Mouse (Mus musculus) monocyte, adult 5-6 weeks (primary cell): ENCODE data around the gene 2310033P09Rik. TPM values are rescaled to one million over a fixed set of nuclear protein-coding genes. Genes with fewer than 3 reads are reported as not detected.
"Not testable (repeated sequence)": the region's sequence is repeated elsewhere in the genome, so short reads cannot be mapped to it uniquely, and the experiment has no call there.

Experiments
- ATAC-seq: fragments of 153-309, 156-312 bp; replicated peaks from 2 replicates; pipeline ENCODE4 v1.8.0; 2017; ENCODE audit warnings: mild to moderate bottlenecking; ENCODE audit not compliant: low TSS enrichment, insufficient number of reproducible peaks, severe bottlenecking, poor library complexity, low FRiP score
- total RNA-seq: library from RNA; stranded (forward); fragments of 200-1000, 200-491, 200-594 nt; gene quantifications from 3 replicates; pipeline ENCODE4 v1.2.3, GENCODE M21; 2017

2310033P09Rik gene
- total RNA-seq, 1 experiment from 2014 or later: 16.8 TPM

DNA sequence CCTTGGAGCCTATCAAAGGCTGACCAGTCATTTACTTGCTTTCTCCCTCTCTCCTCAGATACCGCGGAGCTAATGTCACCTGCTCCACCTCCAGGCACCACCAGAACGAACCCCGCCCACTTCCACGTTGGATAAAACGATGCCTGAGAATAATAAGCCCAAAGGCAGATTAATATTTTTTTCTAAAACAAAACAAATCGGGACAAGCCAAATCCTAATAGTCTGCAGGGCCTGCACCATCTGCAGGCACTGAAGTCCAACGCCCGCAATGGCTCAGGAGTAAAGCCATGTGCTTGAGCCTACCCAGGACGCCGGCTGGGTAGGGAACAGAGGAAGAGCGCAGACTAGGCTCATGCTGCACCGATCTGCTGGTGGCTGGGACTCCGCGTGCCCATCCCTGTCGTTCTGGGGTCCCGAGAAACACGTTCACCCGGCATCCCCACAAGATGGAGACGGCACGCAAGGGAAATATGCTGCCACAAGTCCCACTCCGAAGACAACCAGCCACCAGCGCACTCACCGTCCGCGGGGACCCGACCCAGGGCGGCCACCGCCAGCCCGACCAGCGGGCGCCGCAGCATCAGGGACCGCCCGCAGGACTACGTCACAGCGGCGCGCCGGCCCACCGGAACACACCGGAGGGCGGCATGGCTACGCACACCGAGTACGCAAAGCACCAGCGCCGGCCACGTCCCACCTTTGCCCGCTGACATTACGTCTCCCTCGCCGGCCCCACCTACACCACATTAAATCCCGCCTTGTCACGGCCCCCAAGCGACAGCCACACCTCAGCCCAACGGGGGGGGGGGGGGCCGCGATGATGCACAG, 16.7 kb upstream of the 2310033P09Rik start:
- peak; percentile 93 for ATAC-seq

DNA sequence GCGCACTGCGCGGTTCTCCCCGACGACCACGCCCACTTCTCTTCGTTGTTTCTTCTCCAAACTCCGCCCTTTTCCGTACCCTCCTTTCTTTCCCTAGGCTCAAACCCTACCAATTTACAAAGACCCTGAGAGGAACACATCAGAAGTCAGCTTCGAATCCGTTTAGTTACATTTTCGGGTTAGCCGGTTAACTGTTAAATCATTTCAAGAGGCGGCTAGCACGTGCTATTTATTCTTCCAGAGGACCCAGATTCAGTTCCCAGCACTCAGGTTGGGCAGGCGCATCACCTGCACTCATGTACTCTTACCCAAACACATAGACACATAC, 16.1 kb upstream of the 2310033P09Rik start, which contains the start of gene Guk1:
TSS of gene Guk1 (minus strand) at position 154 of the 328 bp plus-strand sequence.
- no peak for ATAC-seq

DNA sequence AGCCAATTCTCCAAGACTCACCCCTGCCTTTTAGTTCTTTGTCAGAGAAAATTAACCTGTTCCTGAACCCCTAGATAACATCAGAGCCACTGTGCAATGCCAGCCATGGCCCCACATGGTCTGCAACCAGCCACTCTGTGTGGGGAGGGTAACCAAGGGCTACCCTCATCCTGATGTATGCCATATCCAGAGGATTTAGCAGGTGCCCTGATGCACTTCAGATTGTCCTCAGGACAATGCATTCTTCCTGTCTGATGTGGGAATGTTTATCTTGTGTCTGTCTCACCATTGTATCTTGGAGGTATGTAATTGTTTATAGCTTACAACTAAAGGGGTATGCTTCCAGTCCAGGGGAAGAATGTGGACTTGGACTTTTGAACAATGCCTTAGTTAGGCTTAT, 11.9 kb upstream of the 2310033P09Rik start:
- ATAC-seq: no peak

DNA sequence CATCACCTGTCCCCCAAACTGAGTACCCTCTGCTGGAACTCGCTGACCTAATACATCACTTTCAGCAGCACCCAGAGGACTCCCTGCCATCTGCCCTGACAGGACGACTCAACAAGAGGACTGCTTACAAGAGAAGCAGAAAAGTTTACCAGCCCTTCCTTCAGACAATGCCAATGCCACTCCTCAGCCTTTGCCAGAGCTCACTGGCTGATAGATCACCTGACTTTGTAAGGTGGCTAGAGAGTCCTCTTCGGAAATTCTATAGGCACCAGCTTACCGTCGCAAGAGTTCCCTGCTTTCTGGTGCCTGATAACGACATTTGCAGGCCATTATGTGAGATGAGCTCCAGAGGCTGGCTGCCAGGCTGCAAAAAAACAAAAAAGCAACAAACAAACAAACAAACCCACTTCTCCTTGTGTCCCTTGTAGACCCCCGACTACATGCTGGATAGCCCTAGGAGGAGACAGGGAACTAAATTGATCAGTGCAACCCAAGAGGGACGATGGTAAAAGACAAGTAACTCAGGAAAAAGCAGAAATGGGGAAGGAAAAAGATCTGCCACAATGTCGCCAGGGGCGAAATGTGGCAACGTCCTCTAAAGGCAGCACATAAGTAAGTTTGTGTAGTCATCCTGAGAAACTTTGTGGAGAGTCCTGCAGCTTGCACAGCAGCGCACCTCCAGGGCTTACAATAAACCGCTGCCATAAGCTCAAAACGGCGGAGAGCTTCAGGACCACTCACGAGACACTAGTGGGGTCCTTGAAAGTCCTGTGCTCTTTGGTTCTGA, 6.7 kb upstream of the 2310033P09Rik start:
- ATAC-seq: no peak; the same call in 1 of the 2 replicates

DNA sequence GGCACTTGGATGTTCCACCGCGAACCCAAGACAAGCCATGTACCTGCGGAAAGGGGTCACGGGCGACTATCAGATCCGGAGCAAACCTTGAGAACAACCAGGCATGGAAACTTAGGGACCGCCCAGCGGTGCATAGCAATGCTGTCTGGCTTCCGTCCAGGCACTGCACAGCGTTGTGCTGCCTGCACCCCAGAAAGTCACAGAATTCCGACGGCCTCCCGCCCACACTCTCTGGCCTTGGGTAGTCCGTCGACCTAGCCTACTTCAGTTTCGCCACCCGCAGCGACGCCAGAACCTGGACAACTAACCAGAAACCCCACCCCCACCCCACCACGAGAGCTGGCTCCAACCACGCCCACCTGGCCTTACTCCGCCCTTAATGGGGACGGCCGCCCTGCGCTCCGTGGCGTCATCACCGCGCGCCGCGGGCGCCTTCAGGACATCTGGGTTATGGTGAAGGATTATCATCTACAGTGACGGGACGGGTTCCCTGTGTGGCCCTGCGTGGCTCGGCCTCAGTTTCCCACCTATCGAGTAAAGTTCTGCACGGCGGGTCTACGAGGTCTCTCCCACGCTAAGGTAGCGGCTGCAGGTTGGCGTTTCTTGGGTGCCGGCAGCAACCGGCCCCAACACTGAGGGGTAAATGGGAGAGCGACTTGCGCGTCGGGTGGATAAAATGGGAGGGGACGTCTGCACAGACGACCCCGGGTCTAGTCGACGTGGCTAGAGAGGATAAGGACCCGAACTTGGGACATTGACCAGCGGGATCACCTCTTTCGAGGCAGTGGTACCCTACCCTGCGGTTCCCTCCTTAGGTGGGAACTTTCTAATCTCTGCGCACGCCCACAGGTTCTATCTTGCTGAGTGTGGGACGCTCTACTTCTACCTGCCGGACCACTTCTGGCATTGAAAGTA, 5.8 kb upstream of the 2310033P09Rik start, which contains the start of gene Mrpl55:
TSS of gene Mrpl55 (plus strand) at position 406 of the 915 bp plus-strand sequence.
- peak; percentile 91 for ATAC-seq

DNA sequence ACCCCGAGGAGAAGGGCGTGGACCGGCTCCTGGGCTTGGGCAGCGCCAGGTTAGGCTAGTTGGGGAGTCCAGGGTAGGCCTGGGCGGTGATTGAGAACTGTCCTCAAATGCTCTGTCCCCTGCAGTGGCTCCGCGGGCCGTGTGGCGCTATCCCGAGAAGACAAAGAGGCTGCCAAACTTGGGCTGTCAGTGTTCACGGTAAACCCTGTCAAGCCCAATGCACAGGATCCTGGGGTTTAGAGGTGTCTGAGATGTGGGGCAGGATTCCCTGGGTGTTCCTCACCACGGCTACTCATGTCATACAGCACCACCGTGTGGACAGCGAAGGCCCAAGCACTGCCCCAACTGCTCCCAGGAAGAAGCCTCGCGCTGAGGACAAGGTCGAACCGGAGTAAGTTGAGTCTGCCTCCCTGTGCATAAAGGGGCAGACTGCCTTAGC, 901 bp downstream of the 2310033P09Rik start:
- ATAC-seq: peak; percentile 53

DNA sequence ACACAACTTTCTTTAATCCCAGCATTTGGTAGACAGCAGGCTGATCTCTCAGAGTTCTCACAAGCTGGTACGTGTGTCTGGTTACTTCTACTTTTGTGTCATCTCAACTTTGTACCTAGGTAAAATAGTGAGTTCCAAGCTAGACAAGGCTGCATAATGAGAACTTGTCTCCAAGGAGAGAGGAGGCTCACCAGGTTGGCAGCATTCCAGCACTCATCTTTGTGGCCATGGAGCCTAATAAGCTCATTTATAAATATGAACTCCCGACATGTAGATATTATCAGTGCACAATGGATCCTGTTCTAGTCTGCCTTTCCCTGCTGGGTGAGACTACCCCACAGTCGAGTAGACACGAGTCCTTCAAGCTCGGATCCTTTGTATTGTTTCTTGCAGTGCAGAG, 1.5 kb downstream of the 2310033P09Rik start:
- ATAC-seq: no peak

DNA sequence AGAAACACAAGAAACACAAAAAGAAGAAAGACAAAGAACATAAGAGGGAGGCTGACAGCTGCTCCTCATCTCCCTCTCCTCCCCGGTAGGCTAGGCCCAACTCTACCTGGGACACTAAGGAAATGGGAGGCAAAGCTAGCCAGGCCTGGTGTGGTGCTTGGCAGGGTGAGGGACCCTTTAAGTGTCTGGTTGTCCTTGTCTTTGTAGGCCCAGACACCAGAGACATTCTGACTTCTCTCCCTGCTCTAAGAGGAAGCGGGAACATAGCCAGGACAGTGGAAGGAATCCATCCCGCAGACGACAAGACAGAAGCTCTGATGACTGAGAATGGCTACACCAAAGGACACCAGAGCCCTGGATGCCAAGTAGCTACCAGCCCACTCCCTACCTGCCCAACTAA, 1.9 kb downstream of the 2310033P09Rik start:
- ATAC-seq: no peak

DNA sequence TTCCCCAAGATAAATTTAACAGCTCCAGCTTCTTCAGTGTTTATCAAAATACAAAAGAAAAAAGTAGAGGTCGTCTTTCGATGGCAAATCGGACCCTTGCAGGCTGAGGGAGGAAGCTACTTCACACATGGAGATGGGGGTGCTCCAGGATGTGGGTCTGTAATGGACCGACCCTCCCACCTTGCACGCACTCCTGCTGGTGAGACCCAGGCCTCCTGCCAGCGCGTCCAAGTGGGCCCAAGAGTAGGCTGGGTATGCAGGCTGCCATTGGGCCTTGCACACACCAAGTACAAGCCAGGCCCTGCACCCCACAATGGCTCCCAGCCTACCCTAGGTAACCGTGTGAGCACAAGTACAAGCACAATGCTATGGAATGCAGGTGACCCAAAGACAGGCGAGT, 3.4 kb downstream of the 2310033P09Rik start:
- ATAC-seq: not testable (repeated sequence)

DNA sequence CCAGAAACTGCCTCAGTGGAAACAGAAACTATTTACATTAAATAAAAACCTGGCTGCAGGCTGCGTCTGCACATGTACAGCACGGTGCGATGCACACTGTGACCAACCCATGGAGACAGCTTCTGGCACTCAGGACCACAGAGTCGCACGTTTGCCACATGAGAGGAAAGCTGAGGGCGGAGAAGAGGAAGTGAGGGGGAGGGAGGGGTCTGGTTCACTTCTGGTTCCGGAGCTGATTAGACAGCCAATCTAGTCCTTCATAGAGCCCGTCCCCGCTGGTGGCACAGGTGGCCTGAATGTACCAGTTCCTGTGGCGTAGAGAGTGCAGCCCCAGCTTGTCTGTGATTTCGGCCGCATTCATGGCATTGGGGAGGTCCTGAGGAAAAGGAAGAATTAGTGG, 4.2 kb downstream of the 2310033P09Rik start:
- peak; percentile 49 for ATAC-seq

DNA sequence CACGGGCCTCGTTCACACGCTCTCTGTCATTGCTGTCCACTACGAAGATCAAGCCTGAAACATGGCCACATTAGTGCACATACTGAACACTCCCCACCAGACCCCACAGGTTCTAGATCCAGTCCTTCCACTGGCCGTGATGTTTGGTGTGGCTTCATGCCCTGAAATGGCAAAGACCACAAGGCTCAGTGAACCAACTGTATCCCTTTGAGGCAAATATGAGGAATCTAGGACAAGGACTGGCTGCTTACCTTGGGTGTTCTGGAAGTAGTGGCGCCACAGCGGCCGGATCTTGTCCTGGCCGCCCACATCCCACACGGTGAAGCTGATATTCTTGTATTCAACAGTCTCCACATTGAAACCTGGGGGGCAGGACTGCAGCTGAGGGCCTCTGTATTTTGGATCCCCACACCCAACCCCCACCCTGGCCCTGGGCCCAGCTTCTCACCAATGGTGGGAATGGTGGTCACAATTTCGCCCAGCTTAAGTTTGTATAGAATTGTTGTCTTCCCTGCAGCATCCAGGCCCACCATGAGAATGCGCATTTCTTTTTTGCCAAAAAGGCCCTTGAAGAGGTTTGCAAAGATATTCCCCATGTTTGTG, 4.9 kb downstream of the 2310033P09Rik start:
- no peak for ATAC-seq

DNA sequence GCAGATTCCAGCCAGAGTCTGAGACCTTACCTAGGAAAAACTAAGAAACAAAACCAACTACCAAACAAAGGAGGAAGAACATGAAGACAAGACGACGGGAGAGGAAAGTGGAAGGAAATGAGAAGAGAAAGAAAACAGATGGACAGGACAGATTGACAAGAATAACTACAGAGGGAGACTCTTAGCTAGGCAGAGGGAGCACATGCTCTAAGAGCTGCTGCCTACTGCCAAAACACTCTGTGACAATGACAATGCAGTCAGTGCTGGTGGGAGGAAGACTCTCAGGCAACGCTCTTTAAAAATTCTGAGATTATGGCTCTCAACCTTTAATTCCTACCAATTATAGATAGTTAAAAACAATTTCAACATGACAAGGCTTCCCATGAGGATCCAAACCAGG, 8.8 kb downstream of the 2310033P09Rik start:
- no peak for ATAC-seq

DNA sequence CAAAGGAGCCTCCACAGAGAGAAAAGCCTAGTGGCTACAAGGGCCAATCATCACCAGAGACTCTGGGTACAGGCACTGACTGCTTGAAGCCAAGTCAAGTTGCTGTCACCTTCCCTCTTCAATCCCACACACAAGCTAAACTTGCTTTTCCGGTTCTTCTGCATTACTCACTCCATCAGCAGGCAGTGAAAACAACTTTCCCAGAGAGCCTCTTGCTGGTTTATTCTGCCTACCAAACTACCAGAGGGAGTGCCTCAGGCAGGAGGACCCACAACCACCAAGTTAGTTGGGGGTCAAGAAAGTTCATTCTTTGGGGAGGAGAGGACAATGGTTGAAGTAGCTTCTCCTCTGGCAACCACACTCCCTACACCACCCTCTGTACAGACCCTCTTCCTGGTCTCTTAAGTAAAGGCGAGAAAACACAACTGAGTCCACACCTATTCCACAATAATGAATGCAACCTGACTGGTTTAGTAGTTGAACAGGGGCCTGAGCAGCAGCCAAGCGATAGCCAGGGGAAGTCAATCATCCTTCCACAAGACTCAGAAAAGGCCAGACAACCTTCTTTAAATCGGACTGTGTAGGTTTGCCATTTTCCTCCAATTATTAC, 10.4 kb downstream of the 2310033P09Rik start:
- no peak for ATAC-seq

DNA sequence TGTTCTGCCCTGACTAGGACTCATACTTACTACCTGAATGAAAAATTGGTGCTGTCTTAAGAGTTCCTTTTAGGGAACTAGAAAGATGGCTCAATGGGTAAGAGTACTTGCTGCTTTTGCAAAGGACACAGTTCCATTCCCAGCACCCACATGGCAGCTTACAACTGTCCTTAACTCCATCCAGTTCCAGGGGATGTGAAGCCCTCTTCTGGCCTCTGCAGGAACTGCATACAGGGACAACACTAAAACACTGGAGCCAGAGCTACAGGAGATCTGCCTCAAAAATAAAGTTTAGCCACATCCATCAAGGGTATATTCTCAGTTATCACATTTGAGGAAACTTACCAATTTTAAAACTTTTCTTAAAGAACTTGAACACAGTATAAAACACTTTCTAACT, 10.9 kb downstream of the 2310033P09Rik start:
- ATAC-seq: no peak

DNA sequence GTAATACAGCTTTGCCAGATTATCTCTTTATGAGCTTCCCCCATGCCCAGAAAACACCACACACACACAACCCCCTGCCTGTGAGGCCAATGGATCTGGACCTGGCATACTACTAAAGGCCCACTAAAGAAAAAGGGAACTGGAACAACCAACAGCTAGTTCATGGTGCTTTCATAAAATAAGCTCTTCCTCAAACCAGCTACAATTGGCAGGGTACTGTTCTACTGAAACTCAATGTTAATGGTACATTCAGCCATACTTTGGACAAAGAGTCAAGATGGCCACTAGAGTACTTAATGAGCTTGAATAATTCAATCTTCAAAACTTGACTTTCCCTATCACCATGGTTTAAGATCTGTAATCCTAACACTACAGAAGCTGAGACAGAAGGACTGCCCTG, 13.5 kb downstream of the 2310033P09Rik start:
- peak; percentile 38; the same call in 1 of the 2 replicates for ATAC-seq

DNA sequence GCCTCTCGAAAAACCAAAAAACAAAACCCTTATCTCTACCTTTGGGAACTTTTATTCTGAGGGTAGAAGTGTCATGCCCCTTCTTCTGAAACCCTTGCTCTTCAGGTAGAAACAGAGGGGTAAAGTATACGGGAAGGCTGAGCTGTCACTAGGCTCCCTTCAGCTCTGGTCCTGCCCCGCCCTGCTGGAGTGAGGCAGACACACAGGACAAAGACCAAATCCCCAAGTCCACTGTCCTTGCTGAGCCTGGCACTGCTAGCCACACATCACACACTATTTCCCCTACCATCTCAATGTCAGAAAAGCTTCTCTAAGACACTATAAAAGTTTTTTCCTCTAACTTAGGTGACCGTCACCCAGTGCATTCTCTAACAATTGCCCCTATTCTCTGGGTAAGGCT, 14.2 kb downstream of the 2310033P09Rik start:
- ATAC-seq: no peak

DNA sequence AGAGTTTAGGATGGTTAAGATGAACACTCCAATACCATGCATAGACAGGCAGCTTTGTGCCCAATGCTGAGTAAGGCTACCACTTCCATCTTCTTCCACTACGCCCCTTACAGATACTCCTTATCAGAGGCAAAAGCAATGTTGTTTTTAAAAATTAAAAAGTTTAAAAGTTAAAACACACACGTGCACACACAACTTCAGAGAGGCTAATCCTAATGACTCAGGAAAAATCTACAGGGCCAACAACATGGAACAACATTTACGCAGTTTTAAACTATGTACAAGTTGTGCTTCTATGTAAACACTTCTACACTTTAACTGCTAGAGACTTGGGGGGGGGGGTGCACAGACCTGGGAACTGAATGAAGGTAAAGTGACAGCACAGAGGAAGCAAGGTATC, 15.9 kb downstream of the 2310033P09Rik start:
- no peak for ATAC-seq

DNA sequence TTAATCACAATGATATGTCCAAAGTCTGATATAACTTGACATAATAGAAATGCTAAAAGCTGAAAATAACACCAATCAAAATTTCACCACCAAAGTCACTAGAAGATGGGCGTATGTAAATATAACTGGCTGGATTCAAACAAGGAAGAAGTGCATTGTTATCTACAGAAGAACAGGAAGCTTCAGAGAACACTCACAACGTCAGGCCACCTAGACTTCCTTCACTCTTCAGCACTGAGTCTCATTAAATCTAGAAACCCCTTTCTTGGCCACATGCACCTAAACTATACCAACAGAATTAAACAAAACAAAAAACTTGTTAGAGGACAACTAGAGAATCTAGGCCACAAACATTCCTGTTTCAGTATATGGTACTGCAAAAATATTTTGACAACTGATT, 16.3 kb downstream of the 2310033P09Rik start:
- no peak for ATAC-seq
